Mouse (Mus musculus): ENCODE results near the gene Slco1a4. TPM values are rescaled to one million over a fixed set of nuclear protein-coding genes. Genes with fewer than 3 reads are reported as not detected.

The Slco1a4 gene
- polyA plus RNA-seq, 1 experiment from 2014 or later: not detected

GRCm38 (mm10) chr6:141797837-141798236, 58.2 kb downstream of the Slco1a4 start:
- Histone ChIP-seq H3K36me3 (no peaks in the 10 kb centered on the region), H3K4me2 (no peak overlapping the region), H3K4me1 (no peaks in the 10 kb centered on the region), H3K9ac (no peak overlapping the region), H3K27me3 (replicated peaks) (no peaks in the 10 kb centered on the region), H3K9me3 (no peaks in the 10 kb centered on the region), H3K4me3 (no peak overlapping the region), H3K27ac (replicated peaks) (no peak overlapping the region)
- 21% methylated on average over 1 of the region's 1 CpGs for WGBS
- no peak for ATAC-seq (ENCODE audit: extremely low read depth, insufficient number of reproducible peaks, low FRiP score, low TSS enrichment)

GRCm38 (mm10) chr6:141774476-141774875, 81.5 kb downstream of the Slco1a4 start:
- no peaks in the 10 kb centered on the region for H3K4me1 ChIP-seq
- no peak for ATAC-seq (ENCODE audit: extremely low read depth, insufficient number of reproducible peaks, low FRiP score, low TSS enrichment)
- H3K27me3 ChIP-seq (replicated peaks): no peaks in the 10 kb centered on the region
- H3K9me3 ChIP-seq: no peaks in the 10 kb centered on the region
- no peak overlapping the region for H3K4me2 ChIP-seq
- H3K36me3 ChIP-seq: no peaks in the 10 kb centered on the region
- H3K9ac ChIP-seq: no peak overlapping the region
- no peak overlapping the region for H3K27ac ChIP-seq (replicated peaks)
- 68% methylated on average over 2 of the region's 2 CpGs for WGBS
- H3K4me3 ChIP-seq: no peak overlapping the region

- no peaks in the 10 kb centered on the region for H3K27me3 ChIP-seq (replicated peaks)
- H3K4me1 ChIP-seq: no peaks in the 10 kb centered on the region
- H3K4me2 ChIP-seq: no peak within 1 kb of the TSS
- H3K9me3 ChIP-seq: no peaks in the 10 kb centered on the region
- no peak within 1 kb of the TSS for H3K27ac ChIP-seq (replicated peaks)
- H3K9ac ChIP-seq: no peak within 1 kb of the TSS
- ATAC-seq (ENCODE audit: extremely low read depth, insufficient number of reproducible peaks, low FRiP score, low TSS enrichment): no peak
- 69% methylated on average over 3 of the region's 3 CpGs for WGBS
- no peak within 1 kb of the TSS for H3K4me3 ChIP-seq
- H3K36me3 ChIP-seq: no peaks in the 10 kb centered on the region
Measured at GRCm38 (mm10) chr6:141773710-141774109, 82.3 kb downstream of the Slco1a4 start, which contains the start of gene Gm5724. Gene Gm5724, minus strand, starts transcription at chr6:141773810.

Other genes with a start within 250 kb of the Slco1a4 start
- gene Slco1b2, start 226.7 kb downstream of the Slco1a4 start, polyA plus RNA-seq (2015; fragmentation: Nextera tagmentation; extraction: Ambion mirVana): not detected in 2 replicates
- gene Gm5724, start 82.4 kb downstream of the Slco1a4 start, polyA plus RNA-seq (2015; fragmentation: Nextera tagmentation; extraction: Ambion mirVana): not detected in 2 replicates
- not detected in 2 replicates for gene Slco1a1, start 90.8 kb upstream of the Slco1a4 start, polyA plus RNA-seq (2015; fragmentation: Nextera tagmentation; extraction: Ambion mirVana)
- not detected in 2 replicates for gene Gm6614, start 155.2 kb upstream of the Slco1a4 start, polyA plus RNA-seq (2015; fragmentation: Nextera tagmentation; extraction: Ambion mirVana)